Mouse (Mus musculus) stomach, postnatal 0 days (tissue): ENCODE data around the gene Tnfrsf14.

Experiments used
- CTCF ChIP-seq: IDR thresholded peaks from 2 replicates; pipeline ENCODE4 v1.5.1; 2016; ENCODE audit warnings: antibody characterized with exemption, low read depth, mild to moderate bottlenecking, moderate library complexity
- EP300 ChIP-seq: optimal IDR thresholded peaks from 2 replicates; pipeline ENCODE3; 2016; ENCODE audit warnings: antibody characterized with exemption

DNA sequence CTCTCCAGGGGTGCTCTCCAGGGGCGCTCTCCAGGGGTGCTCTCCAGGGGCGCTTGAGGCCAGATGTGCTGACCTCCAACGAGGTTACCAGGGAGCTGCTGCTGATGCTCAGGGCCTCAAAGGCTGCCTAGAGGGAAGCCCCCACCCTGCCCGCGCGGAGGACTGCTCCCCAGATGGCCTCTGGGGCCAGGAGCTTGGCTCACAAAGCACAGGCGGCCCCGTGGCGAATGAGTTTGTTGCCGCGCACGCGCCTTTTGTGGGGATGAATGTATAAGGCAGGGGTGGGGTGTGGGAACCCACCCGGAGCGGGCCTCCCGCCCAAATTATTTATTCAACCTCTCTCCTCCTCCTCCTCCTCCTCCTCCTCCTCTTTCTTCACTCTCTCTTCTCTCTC is 21.2 kb upstream of the Tnfrsf14 start:
- TF ChIP-seq CTCF = no peak
- no peak for TF ChIP-seq EP300
